Mouse (Mus musculus): Measurements from ENCODE around the gene Trim62. TPM values are rescaled to one million over a fixed set of nuclear protein-coding genes. Genes with fewer than 3 reads are reported as not detected.

Gene Trim62
- polyA plus RNA-seq, 1 experiment from 2014 or later: 11.0 TPM

DNA sequence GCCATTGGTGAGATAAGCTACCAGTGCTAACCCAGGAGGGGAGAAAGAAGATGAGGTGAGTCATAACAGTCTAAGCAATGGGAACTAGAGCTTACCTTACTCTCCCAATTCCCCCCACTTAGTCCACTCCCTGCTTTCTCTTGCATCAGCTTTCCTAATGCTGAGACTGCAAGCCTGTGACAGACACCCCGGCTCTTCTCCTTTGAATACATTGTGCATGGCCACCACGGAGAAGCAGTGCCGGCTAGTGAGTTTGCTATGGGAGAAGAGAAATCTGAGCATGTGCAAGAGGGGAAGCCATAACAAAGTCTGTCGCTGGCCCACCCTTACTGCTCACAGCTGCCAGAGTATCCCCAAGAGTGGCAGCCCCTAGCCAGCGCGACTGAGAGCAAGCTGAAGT is 5.9 kb upstream of the Trim62 start:
- no peak overlapping the region for H3K4me3 ChIP-seq (ENCODE audit: low read length)
- peaks cover 12% of the 10 kb centered on the region for H3K4me1 ChIP-seq (ENCODE audit: control insufficient read depth, insufficient read depth, low read length)
- H3K9ac ChIP-seq (ENCODE audit: low read depth, low read length): no peak overlapping the region
- peaks cover 6% of the 10 kb centered on the region; the same call in 1 of the 2 replicates for H3K9me3 ChIP-seq (ENCODE audit: control insufficient read depth, low read length)
- no peak overlapping the region for H3K27ac ChIP-seq (ENCODE audit: low read depth, low read length)
- 14% methylated on average over 6 of the region's 6 CpGs for WGBS
- no peaks in the 10 kb centered on the region for H3K27me3 ChIP-seq (ENCODE audit: control insufficient read depth, insufficient read depth, low read length)
- no peaks in the 10 kb centered on the region for H3K36me3 ChIP-seq (ENCODE audit: control insufficient read depth, insufficient read depth, low read length)
- ATAC-seq (ENCODE audit: low FRiP score, low TSS enrichment): no peak
- H3K4me2 ChIP-seq (replicated peaks; ENCODE audit: low read depth, low read length): no peak overlapping the region

DNA sequence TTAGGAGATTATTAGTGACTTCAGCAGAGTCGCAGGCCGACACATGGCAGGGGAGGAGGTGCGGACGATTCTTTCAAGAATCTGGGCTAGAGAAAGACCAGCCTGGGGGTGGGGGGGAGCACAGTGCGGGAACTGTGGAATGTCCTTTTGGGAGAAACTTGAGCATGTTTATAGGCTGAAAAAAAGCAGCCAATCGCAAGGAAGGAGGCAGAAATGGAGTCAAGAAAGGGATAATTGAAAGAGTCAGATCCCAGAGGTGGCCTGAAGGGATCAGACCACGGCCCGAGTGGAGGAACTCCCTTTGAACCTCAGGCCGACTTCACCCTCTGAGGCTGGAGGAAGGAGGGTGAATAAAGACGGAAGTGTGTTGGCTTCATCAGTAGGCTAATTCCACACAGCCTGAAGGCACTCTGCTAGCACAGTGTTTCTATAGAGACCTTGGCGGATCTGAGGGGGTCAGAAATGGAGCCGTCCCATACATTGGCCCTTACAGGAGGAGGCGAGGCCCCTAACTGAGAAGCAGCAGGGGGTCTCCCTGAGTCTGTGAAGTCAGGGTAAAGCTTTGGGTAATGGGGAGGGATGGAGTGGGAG is 4.4 kb upstream of the Trim62 start:
- ATAC-seq (ENCODE audit: low FRiP score, low TSS enrichment): no peak
- Histone ChIP-seq H3K9me3 (ENCODE audit: control insufficient read depth, low read length) (peaks cover 6% of the 10 kb centered on the region; the same call in 1 of the 2 replicates), H3K4me1 (ENCODE audit: control insufficient read depth, insufficient read depth, low read length) (peaks cover 12% of the 10 kb centered on the region), H3K27ac (ENCODE audit: low read depth, low read length) (no peak overlapping the region), H3K4me3 (ENCODE audit: low read length) (no peak overlapping the region), H3K9ac (ENCODE audit: low read depth, low read length) (no peak overlapping the region; the same call in 1 of the 2 replicates), H3K4me2 (replicated peaks; ENCODE audit: low read depth, low read length) (no peak overlapping the region; the same call in 1 of the 2 replicates), H3K36me3 (ENCODE audit: control insufficient read depth, insufficient read depth, low read length) (no peaks in the 10 kb centered on the region), H3K27me3 (ENCODE audit: control insufficient read depth, insufficient read depth, low read length) (no peaks in the 10 kb centered on the region)
- 19% methylated on average over 13 of the region's 13 CpGs for WGBS

DNA sequence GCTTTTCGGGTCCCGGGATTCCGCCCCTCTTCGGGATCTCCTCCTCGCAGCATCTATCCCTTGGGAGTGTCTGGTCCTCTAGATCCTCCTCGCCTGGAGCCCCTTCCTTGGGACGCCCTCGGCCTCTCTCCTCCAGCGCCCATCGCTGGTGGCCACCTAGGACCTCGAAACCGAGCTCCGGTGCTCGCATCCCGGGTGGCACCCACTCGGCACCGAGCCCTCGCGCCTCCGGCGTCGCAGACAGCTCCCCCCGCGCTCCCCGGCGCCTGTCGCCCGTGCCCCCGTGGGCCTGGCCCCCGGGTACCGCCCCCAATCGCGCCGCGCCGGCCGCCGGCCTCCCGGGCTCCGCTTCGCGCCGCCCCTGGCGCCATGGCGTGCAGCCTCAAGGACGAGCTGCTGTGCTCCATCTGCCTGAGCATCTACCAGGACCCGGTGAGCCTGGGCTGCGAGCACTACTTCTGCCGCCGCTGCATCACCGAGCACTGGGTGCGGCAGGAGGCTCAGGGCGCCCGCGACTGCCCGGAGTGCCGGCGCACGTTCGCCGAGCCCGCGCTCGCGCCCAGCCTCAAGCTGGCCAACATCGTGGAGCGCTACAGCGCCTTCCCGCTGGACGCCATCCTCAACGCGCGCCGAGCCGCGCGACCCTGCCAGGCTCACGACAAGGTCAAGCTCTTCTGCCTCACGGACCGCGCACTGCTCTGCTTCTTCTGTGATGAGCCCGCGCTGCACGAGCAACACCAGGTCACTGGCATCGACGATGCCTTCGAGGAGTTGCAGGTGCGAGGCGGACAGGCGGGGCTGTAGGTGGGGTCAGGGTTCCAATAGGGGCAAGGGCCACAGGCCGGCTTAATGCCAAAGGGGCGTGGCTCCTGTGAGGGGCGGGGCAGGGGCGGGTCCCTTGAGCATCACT is 676 bp downstream of the Trim62 start:
- WGBS: under 1% methylated on average over 91 of the region's 94 CpGs
- Histone ChIP-seq H3K9me3 (ENCODE audit: control insufficient read depth, low read length) (peaks cover 6% of the 10 kb centered on the region; the same call in 1 of the 2 replicates), H3K9ac (ENCODE audit: low read depth, low read length) (peak overlapping the region; percentile 71), H3K27ac (ENCODE audit: low read depth, low read length) (peak overlapping the region; percentile 59), H3K27me3 (ENCODE audit: control insufficient read depth, insufficient read depth, low read length) (no peaks in the 10 kb centered on the region), H3K36me3 (ENCODE audit: control insufficient read depth, insufficient read depth, low read length) (peaks cover 3% of the 10 kb centered on the region; the same call in 1 of the 2 replicates), H3K4me3 (ENCODE audit: low read length) (peak overlapping the region; percentile 79), H3K4me2 (replicated peaks; ENCODE audit: low read depth, low read length) (peak overlapping the region; percentile 100), H3K4me1 (ENCODE audit: control insufficient read depth, insufficient read depth, low read length) (peaks cover 23% of the 10 kb centered on the region)
- ATAC-seq (ENCODE audit: low FRiP score, low TSS enrichment): peak; percentile 45

DNA sequence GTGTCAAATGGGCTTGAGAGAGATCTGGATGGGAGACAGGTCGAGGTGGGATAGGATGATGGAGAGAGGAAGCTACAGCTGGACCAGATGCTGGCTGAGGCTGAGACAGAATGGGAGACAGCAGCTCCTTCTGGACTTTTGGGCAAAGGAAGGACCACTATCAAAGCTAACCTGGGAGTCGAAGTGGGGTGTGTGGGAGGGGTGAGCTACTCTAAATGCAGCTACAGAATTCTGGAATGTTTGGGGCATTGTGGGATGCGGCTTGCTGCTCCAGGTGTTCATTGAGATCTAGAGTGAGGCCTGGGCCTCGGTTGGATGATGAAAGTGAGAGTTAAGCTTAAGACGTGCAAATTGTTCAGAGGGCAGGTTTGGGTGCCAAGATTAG is 1.3 kb downstream of the Trim62 start:
- Histone ChIP-seq H3K27me3 (ENCODE audit: control insufficient read depth, insufficient read depth, low read length) (no peaks in the 10 kb centered on the region), H3K9me3 (ENCODE audit: control insufficient read depth, low read length) (peaks cover 6% of the 10 kb centered on the region; the same call in 1 of the 2 replicates), H3K9ac (ENCODE audit: low read depth, low read length) (peak overlapping the region; percentile 71; the same call in 1 of the 2 replicates), H3K27ac (ENCODE audit: low read depth, low read length) (no peak overlapping the region), H3K4me3 (ENCODE audit: low read length) (peak overlapping the region; percentile 79), H3K36me3 (ENCODE audit: control insufficient read depth, insufficient read depth, low read length) (peaks cover 3% of the 10 kb centered on the region; the same call in 1 of the 2 replicates), H3K4me2 (replicated peaks; ENCODE audit: low read depth, low read length) (peak overlapping the region; percentile 100), H3K4me1 (ENCODE audit: control insufficient read depth, insufficient read depth, low read length) (peaks cover 20% of the 10 kb centered on the region)
- ATAC-seq (ENCODE audit: low FRiP score, low TSS enrichment): 0 out of 2 replicates have a peak, but pooled peaks have one; percentile 6
- WGBS: 37% methylated on average over 5 of the region's 5 CpGs

DNA sequence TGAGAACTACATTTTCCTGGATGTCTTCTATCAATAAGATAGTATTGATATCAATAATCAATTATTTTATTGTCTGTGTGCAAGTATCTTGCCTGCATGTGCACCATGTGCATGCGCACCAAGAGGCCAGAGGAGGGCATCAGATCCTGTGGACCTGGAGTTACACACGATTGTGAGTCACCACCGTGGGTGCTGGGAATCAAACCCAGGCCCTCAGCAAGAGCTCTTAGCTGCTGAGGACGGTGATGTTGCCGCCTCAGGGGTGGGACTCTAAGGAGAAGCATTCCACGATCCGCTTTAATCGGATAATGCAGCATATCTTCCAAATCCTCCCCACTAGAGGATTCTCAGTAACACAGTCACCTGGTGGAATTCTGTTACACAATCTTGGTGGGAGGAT is 2.2 kb downstream of the Trim62 start:
- no peak for ATAC-seq (ENCODE audit: low FRiP score, low TSS enrichment)
- 98% methylated on average over 8 of the region's 8 CpGs for WGBS
- Histone ChIP-seq H3K36me3 (ENCODE audit: control insufficient read depth, insufficient read depth, low read length) (peaks cover 3% of the 10 kb centered on the region; the same call in 1 of the 2 replicates), H3K4me2 (replicated peaks; ENCODE audit: low read depth, low read length) (no peak overlapping the region), H3K4me1 (ENCODE audit: control insufficient read depth, insufficient read depth, low read length) (peaks cover 20% of the 10 kb centered on the region), H3K27ac (ENCODE audit: low read depth, low read length) (no peak overlapping the region), H3K9ac (ENCODE audit: low read depth, low read length) (no peak overlapping the region), H3K27me3 (ENCODE audit: control insufficient read depth, insufficient read depth, low read length) (no peaks in the 10 kb centered on the region), H3K9me3 (ENCODE audit: control insufficient read depth, low read length) (peaks cover 5% of the 10 kb centered on the region; the same call in 1 of the 2 replicates), H3K4me3 (ENCODE audit: low read length) (no peak overlapping the region)

DNA sequence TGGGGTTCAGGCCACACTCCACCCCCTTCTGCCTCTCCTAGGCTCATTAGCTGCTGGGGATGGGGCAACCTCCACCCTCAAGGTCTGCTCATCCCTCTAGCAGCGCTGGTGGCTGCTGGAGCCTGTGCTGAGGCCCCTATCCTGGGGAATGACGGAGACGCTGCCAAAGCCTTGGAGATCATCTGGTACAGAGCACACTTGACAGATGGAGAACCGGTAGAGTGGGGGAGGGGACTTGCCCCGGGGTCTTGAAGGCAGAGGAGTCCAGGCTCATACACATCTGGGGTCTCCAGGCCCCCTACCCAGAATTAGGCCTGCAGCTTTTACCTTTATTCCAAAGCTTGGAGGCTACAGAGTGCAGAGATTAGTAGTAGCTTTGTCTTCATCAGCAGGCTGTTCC is 3.2 kb downstream of the Trim62 start:
- Histone ChIP-seq H3K4me1 (ENCODE audit: control insufficient read depth, insufficient read depth, low read length) (peaks cover 20% of the 10 kb centered on the region), H3K36me3 (ENCODE audit: control insufficient read depth, insufficient read depth, low read length) (peaks cover 3% of the 10 kb centered on the region; the same call in 1 of the 2 replicates), H3K4me3 (ENCODE audit: low read length) (no peak overlapping the region), H3K9ac (ENCODE audit: low read depth, low read length) (no peak overlapping the region), H3K27ac (ENCODE audit: low read depth, low read length) (no peak overlapping the region), H3K27me3 (ENCODE audit: control insufficient read depth, insufficient read depth, low read length) (no peaks in the 10 kb centered on the region), H3K4me2 (replicated peaks; ENCODE audit: low read depth, low read length) (no peak overlapping the region), H3K9me3 (ENCODE audit: control insufficient read depth, low read length) (no peaks in the 10 kb centered on the region)
- ATAC-seq (ENCODE audit: low FRiP score, low TSS enrichment): no peak
- WGBS: 62% methylated on average over 5 of the region's 5 CpGs

DNA sequence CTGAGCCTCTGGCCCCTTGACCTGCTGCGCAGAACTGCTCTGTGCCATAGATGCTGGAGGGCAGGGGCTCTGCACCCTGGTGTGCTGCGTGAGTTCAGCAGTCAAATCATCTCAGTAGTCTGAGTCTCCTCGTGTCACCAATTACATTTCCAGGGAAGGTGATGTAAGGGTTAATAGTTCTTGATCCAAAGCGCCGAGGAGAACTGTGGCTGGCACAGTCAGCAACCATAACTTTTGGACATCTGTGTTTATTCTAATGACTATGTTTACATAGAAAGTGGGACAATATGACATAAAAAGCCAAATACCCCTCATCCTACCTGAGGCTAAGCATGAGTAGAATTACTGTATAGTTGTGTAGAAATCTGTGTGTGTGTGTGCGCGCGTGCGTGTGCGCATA is 3.6 kb downstream of the Trim62 start:
- WGBS: 76% methylated on average over 10 of the region's 10 CpGs
- H3K9me3 ChIP-seq (ENCODE audit: control insufficient read depth, low read length): no peaks in the 10 kb centered on the region
- no peak overlapping the region for H3K27ac ChIP-seq (ENCODE audit: low read depth, low read length)
- H3K4me3 ChIP-seq (ENCODE audit: low read length): no peak overlapping the region
- H3K4me2 ChIP-seq (replicated peaks; ENCODE audit: low read depth, low read length): no peak overlapping the region
- no peak overlapping the region for H3K9ac ChIP-seq (ENCODE audit: low read depth, low read length)
- H3K4me1 ChIP-seq (ENCODE audit: control insufficient read depth, insufficient read depth, low read length): peaks cover 20% of the 10 kb centered on the region
- H3K27me3 ChIP-seq (ENCODE audit: control insufficient read depth, insufficient read depth, low read length): no peaks in the 10 kb centered on the region
- H3K36me3 ChIP-seq (ENCODE audit: control insufficient read depth, insufficient read depth, low read length): peaks cover 3% of the 10 kb centered on the region; the same call in 1 of the 2 replicates
- ATAC-seq (ENCODE audit: low FRiP score, low TSS enrichment): no peak

DNA sequence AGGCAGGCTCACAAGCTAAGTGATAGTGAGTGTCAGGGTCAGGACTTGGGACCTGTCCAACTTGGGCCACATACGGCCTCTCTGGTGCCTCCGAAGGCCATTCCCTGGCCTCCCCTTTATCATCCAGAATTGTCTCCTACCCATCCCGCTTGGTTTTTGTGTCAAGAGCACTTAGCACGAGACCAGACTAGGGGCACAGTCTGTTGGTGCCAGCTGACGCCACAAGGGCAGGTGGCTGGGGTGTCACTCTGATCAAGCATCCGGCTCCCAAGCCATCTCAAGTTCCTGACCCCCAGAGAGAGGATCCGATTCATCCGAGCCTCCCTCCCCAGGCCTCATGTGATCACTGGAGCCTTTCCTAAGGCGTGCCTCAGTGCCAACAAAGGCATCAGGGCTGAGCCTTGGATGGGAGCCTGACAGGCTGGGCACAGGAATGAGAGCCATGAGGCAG is 4.3 kb downstream of the Trim62 start:
- no peaks in the 10 kb centered on the region for H3K9me3 ChIP-seq (ENCODE audit: control insufficient read depth, low read length)
- no peak overlapping the region for H3K4me2 ChIP-seq (replicated peaks; ENCODE audit: low read depth, low read length)
- H3K4me1 ChIP-seq (ENCODE audit: control insufficient read depth, insufficient read depth, low read length): peaks cover 20% of the 10 kb centered on the region
- H3K36me3 ChIP-seq (ENCODE audit: control insufficient read depth, insufficient read depth, low read length): peaks cover 3% of the 10 kb centered on the region; the same call in 1 of the 2 replicates
- no peak overlapping the region for H3K4me3 ChIP-seq (ENCODE audit: low read length)
- no peak overlapping the region for H3K27ac ChIP-seq (ENCODE audit: low read depth, low read length)
- H3K9ac ChIP-seq (ENCODE audit: low read depth, low read length): no peak overlapping the region
- ATAC-seq (ENCODE audit: low FRiP score, low TSS enrichment): peak; percentile 19; the same call in 1 of the 2 replicates
- no peaks in the 10 kb centered on the region for H3K27me3 ChIP-seq (ENCODE audit: control insufficient read depth, insufficient read depth, low read length)
- WGBS: 44% methylated on average over 9 of the region's 9 CpGs

Data from kidney, embryonic 14.5 days (tissue).